Mouse (Mus musculus) ovary, postnatal 10 days (tissue): Measurements from ENCODE around the gene Setd5.

Experiments
- DNase-seq: peaks from one replicate; pipeline ENCODE4 v3.0.0; 2022; ENCODE audit warnings: low spot score

Setd5 gene

DNA sequence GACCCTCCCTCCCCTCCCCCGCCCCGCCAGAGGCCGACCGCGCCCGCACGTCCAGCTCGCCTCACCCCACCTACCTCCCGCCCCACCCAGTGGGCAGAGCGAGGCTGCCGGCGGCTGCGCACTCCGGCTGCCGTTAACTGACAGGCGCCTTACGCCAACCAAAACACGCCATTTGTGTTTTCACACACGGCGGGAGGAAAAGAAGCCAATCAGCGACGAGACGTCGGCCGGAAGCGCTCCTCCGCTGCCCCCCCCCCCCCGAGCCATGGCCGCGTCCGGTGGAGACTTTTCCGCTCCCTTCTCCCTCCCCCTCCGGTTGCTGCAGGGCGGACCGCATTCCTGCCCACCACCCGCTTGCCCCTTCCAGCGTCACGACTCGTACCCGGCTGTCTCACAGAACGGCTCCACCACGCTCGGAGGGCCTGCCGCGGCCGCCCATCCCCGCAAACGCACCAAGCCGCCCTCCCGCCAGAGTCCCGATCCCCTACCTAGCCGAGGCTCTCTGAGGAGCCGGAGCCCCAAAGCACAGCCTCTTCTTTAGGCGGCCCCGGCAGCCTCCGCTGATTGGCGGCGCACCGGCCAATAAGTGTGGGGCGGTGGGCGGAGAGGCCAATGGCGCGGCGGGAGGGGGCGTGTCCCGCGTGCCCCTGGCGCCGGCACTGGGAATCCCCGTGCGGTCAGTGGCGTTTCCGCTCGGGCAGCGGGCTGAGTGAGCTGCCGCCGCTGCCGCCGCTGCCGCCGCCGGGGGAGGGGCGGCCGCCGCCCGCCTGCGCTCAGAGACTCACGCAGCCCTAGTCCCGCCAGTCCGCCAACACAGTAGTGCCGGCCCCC is at the start of gene Setd5:
Setd5 (plus strand) TSS at position 680 of the 831 bp plus-strand sequence.
- DNase-seq, result peak; percentile 96

DNA sequence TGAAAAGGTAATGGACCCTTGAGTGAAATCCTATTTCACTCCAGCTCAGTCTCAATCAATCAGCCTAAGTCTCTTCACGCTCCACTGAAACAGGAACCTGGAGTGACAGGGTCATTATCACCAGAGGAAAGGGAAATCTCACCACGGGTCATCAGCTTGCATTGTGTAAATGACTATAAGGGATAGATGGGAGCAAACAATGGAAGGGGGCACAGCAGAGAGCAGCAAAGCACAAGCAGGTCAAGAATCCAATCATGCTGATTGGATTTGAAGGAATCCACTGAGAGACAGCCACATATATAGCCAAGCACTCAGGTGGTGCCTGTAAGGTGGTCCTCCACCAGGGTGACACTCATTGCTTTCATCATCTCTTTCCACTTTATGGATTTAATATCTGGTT is 49.7 kb upstream of the Setd5 start:
- DNase-seq, result no peak

DNA sequence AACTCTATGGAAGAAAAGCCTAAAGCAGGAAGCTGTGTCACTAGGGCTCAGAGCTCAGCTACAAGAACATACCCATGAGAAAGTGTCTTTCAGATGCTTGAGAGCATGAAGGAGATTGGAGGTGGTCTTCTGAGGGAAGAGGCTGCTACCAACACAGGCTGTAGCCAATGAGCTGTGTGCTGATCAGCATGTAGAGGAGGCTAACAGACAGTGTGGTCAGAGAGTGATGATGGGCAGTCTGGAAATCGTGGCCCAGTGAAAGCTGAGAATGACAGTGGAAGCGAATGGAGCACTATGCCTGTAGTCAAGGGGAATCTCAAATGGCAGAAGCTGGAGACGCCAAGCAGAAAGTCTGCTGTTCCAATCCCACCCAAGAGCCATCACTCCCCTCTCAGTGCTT is 48.2 kb upstream of the Setd5 start:
- DNase-seq, result no peak

DNA sequence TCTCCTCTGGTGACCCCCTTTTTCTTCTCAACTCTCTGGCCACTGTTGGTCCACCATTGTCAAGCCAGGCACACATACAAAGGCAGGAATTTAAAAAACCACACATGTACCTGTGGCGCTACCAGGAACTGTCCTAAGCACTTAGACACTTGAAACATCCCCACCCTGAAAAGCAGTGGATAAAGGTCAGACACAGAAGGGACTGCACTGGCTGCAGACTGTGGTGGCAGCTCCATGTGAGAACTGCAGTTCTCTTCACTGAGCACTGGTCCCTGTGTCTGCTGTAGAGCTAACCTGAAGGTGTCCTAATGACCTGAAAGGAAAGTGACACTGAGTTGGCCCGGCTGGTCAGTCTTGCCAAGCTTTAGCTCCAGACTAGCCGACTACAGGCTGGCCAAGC is 46.6 kb upstream of the Setd5 start:
- no peak for DNase-seq

DNA sequence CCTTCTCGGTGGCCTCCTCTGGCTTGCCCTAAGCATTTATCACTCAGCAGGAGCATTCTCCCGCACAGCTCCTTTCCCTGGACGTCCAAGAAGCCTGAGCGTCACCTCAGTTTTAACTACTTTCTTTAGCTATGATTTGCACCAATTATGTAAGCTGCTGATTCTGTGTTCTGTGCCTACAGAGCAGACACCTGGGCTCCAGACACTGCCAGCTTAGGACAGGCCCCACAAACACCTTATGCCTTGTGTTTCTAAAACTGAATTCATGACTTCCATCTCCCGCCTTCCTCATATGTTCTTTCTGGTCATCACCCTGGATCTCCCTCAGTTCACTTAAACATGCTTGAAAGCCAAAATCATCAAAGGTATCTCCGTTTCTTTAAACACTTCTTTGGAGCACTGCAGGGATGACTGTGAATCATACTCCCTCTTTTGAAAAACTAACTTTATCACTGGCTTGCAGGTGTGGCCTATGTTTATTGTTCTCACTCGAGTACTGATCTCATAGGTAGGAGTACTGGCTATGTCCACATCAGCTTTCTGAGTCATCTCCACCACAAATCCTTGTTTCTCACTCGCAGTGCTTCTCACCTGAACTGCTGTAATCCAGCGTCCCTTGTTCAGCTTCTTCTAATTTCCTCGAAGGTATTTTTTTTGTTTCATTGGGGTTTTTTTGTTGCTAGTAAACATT is 46.0 kb upstream of the Setd5 start:
- no peak for DNase-seq

DNA sequence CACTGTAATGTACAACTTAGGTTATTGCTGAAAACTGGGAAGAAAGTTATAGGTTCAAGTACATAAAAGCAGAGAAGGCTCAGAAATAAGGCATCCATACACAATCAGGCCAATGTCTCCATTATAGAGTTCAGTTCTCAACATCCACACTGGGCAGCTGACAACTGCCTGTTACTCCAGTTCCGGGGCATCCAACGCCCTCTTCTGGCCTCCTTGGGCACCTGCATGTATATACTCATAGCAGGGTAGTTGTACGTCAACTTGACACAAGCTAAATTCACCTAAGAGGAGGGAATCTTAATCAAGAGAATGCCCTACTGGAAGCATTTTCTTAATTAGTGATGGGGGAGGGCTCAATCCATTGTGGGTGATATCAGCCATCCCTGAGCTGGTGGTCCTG is 45.0 kb upstream of the Setd5 start:
- DNase-seq, result no peak

DNA sequence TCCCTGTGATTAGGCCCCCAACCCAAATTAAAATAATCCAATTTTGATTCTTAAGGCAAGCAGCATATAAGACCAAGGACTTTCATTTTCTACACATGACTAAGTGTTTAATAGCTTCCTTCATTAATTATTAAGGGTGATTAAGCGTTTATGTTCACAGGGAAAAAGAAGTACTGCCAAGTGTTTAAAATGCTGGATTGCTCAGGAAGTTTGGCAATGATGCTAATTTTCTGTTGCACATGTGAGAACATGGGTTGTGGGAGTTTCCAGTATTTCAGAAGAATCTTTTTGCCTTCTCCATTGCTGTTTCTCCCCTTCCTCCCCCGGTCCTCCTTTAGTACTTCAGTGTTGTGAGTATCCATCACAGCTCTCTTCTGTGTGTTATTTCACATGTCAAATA is 44.0 kb upstream of the Setd5 start:
- DNase-seq, result no peak

DNA sequence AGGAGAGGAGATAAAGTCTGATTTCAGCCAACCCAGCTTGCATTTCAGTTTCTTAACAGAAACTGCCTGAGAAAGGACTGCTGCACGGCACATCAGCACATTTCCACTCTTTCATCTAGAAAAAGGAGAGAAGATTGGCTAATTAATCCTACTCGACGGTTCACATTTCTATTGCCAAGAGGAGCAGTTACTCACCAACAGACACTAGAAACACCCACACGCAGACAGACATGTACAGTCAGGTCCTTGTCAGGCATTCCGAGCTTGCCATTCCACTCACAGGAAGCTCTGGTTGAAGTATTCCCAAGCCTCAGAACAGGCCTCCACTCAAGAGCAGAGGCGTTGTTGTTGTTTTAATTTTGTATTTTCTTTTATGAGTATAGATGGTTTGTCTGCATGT is 42.7 kb upstream of the Setd5 start:
- DNase-seq, result no peak

DNA sequence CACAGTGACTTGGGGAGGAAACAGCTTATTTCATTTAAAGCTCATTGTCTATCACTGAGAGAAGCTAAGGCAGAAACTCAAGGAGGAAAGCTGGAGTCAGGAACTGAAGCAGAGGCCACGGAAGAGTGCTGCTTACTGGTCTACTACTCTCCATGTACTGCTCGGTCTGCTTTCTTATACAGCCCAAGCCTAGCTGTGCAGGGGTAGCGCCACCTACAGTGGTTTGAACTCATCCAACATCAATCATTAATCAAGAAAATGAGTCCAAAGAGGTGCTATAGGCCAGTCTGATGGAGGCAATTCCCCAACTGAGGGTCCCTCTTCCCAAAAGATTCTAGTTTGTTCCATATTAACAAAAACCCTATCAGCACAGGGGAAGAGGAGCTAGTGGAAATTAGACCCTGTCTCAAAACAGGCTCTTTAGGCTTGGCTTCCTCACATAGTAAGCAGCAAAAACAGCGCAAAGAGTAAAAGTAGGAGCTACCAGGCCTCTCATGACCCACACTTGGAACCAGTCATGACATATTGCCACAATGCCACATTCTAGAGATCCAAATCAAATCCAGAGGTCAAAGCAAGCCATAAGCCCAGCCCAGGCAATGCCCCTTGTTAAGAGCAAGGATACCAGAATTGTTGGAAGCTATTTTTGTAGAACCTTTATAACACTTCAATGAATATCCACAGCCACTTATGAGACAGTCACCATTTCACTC is 40.5 kb upstream of the Setd5 start:
- no peak for DNase-seq

DNA sequence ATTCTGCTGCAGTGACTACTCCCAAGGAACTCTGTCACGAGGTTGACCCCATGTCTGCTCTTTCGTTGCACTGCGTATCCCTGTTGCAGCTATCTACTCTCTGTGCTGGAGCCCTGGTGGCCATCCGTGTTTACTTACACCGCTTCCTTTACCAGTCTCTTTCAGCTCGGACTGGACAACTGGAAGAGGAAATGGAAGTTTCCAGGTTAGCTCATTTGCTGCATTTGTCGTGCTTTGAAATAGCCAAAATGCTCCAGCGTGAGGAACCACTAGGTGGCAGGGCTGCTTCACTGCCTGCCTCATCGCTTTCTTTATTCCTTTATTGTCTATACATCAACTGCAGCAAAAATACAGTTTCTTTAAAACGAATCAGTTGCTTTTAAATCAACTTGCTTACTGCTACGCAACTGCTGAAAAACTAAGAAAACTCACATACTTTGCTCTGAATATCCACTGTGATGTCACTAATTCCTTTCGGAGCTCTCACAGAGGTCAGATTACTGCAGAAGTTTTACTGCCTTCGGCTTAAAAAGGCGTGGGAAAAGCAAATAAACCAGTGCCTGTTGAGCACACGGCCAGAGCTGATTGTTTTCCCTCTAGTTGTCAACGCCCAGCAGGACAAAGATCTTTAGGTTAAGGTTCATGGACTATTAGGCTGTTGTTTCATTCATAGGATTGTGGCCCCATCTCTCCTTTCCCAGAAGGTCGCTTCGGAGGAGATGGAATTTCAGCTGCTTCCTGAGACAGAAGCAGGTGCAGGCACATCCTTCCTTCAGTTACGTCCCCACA is 39.0 kb upstream of the Setd5 start:
- peak; percentile 27 for DNase-seq

DNA sequence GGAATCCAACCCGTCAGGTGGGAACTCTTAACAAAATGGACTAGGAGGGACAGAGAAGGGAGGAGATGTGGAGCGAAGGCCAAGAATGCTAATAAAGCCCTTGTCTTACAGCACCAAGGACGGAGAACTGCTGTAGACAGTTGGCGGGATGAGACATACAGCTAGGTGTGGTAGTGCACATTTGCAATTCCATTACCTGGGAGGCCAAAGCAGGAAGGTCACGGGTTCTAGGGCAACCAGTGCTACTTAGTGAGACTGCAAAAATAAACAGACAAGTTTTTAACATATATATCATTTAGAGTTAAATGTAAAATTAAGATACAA is 38.5 kb upstream of the Setd5 start:
- DNase-seq, result no peak

DNA sequence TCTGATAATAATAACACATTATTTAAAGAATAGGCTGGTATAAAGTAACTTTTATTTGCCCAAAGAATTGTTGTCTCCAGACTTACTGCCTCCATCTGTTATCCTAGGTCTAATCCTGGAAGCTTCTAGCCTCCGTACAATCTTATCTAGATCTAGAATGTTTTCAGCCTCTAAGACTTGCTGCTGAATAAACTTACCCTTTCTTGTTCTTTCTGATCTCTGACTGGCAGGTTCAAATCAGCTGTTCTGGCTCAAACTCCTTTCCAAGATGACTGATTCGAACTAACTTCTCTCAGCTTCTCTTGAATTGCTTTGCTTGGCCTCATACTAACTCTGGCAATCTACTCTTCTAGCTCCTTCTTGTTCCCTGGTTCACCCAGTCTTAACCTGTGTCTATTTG is 36.8 kb upstream of the Setd5 start:
- no peak for DNase-seq

DNA sequence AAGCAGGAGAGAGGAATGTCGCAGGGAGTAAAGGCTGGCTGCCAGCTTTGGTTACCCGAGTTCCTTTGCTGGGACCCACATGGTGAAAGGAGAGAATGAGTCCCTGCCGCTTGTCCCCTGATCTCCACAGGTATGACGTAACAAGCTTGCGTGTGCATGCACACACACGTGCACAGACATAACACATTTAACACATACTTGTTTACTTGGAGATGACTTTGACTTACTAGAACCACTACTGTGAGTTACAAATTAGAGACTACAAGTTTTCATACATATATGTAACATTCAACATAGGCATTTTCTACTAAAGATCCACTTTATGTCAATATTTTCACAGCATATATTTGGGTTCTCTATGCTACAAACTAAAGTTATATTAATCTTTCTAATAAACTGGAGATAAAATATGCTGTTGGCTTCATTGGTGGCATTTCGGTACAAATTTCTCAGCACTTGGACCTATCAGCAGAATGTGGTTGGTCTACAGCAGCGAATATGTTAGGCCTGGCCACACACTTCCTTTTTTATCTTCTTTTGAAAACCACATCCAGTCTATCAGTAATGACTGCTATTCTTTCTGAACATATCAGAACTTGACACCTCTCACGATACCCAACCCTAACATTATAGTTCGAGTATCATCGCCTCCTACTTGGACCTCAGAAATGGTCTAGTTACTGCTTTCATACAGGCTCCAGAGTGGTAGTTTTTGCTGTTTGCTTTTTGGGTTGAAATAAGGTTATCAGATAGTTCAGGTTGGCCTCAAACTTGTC is 35.8 kb upstream of the Setd5 start:
- no peak for DNase-seq

DNA sequence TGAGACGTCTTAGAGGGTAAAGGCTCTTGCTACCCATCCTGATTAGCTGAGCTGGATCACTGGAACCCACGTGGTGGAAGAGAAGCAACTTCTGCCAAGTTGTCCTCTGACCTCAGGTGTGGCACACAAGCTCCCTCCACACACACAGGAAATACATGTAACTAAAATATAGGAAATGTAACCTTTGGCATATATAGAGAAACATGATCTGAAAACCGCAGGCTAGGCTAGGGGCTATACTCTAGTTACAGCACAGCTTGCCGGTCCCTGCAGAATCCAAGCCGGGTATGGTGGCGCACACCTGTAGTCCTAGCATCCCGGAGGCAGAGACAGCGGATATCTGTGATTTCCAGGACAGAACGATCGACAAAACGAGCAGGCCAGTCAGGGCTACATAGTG is 31.6 kb upstream of the Setd5 start:
- no peak for DNase-seq

DNA sequence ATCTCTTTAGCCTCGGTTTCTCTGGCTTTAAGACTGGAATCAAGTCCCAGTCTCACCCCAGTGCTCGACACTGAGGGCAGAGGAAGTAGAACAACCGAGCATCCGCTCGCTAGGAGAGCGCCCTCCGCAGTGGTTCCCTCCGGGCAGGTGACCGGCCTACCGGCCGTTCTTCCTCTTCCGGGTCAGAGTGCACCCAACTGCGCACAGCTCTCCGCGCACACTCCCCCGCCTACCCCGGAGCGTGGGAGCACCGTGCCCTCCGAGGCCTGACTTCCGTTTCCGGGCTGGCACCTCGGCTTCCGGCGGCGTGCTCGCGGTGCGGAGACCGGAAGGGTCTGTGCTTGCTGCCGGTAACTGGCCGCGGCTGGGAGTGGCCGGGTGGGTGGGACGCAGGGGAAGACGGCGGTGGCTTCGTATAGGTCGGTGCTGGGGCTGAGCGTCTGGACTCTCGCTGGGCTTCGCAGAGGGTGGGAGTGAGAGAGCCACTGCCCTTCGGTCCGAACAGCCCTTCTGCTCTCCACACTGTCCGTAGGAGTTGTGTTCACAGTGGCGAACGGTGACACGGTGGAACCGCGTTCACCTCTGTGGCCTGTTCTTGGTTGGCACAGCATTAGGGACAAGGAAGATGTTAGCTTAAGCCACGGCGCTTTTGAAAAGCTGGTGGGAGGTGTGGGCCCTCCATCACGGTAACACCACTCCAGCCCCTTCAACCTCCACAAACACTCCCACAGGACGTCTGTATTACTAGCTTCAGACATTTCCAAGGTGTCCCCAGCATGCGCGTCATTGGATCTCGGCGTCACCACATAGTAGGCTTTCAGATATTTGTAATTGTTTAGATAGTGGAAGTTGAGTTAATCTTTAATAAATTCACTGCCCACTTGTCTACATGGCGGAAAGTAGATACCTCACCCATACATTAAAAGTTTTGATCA is 30.9 kb upstream of the Setd5 start, which contains the start of gene Thumpd3:
Thumpd3 (plus strand) TSS at position 185 of the 935 bp plus-strand sequence.
- peak; percentile 92 for DNase-seq

DNA sequence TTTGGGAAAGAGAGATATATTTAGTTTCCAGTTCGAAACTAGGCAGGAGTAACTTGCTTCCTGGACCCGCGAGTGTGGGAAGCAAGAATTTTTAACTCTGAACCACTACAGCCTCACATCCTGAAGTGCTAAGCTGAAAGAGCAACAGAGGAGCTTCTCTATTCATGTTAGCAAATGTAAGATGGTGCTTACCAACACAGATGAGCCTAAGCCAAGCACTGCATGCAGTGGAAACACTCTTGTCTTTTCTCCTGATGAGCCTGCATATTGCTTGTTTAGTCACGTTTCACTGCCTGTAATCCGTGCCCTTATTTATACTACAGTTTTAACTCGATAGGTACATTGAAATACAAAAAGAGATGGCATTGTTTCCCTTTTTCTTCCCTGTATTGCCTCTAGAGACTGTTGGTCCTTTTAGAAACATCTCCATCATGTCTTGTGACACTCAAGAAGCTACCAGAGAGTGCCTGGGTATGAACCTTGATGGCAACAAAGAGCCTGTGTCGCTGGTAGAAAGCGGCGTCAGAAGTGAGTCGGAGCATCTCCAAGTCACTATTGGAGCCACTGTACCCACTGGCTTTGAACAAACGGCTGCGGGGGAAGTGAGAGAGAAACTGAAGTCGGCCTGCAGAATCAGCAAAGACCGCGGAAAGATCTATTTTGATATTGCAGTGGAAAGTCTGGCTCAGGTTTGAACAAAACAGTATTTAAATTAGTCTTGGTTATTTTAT is 30.0 kb upstream of the Setd5 start:
- no peak for DNase-seq

DNA sequence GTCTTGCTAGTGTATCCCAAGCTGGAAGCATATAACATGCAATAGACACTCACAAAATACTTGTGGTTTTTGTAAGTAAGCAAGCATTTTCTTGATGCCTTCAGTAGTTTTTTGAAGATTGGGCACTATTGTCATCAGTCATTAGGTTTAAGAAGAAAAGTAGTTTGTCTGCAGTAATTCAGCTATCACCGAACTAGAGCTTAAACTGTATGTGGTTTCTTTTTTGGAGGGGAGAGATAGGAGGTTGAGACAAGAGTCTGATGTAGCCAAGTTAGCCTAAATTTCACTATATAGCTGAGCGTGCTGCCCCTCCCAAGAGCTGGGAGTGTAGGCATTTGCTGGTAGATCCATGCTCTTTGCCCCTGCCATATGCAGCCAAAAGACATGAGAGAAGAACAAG is 28.8 kb upstream of the Setd5 start:
- no peak for DNase-seq

DNA sequence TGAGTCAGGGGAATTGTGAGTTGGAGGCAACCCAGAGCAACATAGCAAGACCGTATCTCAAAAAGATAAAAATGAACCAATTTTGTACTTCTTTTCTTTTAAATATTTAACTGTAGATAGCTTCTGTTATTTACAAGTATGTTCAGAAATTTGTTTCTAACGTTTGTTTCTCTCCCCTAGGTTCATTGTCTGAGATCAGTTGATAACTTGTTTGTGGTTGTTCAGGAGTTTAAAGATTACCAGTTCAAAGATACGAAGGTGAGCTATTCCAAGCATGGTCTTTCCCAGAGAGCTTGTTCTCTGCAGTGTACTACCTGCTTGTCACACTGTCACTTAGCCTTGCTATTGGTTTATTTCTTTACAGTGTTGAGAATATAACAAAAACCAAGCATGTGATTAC is 28.0 kb upstream of the Setd5 start:
- DNase-seq, result no peak

DNA sequence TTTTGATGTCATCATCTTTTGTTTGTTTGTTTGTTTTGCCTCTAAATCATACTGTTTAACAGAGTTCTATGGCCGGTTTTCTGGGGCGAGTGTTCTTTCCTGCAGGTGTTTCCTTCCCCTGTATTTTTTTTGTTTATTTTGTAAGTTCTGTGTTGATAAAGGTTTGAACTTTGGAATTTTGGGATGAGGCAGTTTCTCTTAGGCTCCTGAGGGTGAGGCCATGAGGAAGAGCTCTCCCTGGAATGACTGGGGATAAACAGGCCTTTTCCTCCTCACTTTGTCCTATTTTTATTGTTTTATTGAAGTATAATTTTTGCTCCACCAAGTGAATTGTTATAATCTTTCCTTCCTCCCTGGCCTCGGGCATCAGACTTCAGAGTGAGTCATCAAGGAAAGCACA is 24.2 kb upstream of the Setd5 start:
- no peak for DNase-seq
